Mouse (Mus musculus): ENCODE results near the gene Lpp.

DNA sequence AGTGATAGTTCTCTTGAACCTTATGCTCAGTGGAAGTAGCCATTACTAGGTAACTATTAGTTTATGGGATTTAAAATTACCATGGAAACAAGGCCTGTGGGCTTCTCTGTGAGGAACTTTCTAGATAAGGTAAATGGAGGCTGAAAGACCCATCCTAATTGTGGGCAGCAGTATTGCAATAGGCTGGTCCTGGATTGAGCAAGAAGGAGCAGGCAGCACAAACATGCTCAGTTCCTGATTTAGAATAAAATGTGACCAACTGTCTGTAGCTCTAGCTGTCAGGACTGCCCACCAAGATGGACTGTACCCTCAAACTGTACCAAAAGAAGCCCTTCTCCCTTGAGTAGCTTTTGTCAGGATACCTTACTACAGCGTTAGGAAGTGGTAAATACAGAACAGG is 392.3 kb downstream of the Lpp start:
- no peak for TF ChIP-seq CTCF (IDR thresholded peaks at IDR 0.05; ENCODE audit: borderline replicate concordance, insufficient read depth, low read length)
- no peak for TF ChIP-seq POLR2A (IDR thresholded peaks at IDR 0.05; ENCODE audit: low read depth, low read length)
